Mouse (Mus musculus) kidney, postnatal 25 days (tissue): ENCODE measurements around the gene Suox.
A peak's percentile ranks its signal among the peaks of the same experiment; 100 is the strongest.
"Not testable (repeated sequence)": the region's sequence is repeated elsewhere in the genome, so short reads cannot be mapped to it uniquely, and the experiment has no call there.

Experiments
- DNase-seq, 2 experiments: peaks; one replicate each; pipeline ENCODE4 v3.0.0; 2021; ENCODE audit warnings: mixed read lengths in 2 of 2

Gene Suox

DNA sequence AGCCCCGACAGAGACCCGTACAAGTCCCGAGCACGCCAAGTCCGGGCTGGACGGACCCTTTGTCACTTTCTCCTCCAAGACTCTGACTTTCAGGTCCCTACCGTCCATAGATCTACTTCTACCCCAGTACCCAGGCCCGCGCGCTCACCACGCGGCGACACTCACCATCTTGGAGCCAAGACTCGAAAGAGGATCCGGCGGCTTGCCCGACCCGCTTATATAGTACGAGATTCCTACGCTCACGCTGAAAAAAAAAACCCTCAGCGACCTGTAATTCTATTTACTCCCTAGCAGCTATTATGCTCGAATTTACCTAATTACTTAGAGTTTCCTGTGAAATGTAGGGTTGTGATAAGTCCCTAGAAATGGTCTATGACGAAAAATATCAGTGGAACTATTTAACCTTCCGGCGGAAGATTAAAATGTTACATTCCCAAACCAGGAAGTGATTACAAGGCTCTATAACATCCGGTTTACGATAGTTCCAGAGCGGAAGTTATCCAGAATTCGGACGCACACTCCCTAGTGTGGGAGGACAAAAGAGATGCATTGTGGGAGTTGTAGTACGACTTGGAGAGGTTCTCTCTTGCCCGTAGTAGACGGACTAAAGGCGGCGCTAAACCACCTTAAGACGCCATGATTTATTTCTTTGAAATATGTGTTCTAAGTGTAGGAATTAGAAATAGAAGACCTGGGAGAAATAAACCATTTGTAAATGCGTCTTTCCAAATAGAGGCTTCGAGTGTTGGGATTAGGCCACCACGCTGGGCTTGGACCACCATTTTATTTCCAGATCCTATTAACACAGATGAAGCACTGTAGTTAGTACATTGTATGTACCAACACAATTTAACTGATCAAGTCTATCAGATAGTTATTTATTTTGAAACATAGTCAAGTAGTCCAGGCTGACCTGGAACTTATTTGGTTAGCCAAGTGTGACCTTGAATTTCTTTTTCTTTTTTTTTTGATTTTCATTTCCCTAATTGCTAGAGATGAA is 47.3 kb downstream of the Suox start, which contains the start of gene Rps26:
Gene Rps26 (minus strand): TSS at position 437 of the 1,000 bp plus-strand sequence.
- DNase-seq, result peak; percentile 89 to 94

- no peak for DNase-seq
Observed at GRCm38 (mm10) chr10:128625287-128625894, 48.5 kb downstream of the Suox start.

- not testable (repeated sequence) for DNase-seq
Observed at GRCm38 (mm10) chr10:128623106-128623613, 50.7 kb downstream of the Suox start.

GRCm38 (mm10) chr10:128622702-128623101 is 51.2 kb downstream of the Suox start:
- no peak for DNase-seq

GRCm38 (mm10) chr10:128621986-128622520 is 51.8 kb downstream of the Suox start:
- no peak for DNase-seq

- DNase-seq, result no peak
Observed at GRCm38 (mm10) chr10:128620241-128620640, 53.6 kb downstream of the Suox start.
